Mouse (Mus musculus): ENCODE results near the gene Gmip.

Gene Gmip

GRCm38 (mm10) chr8:69864180-69864579 lies 55.7 kb downstream of the Gmip start:
- no peak for DNase-seq

- DNase-seq = no peak
Measured at GRCm38 (mm10) chr8:69867696-69868326, 59.3 kb downstream of the Gmip start.

GRCm38 (mm10) chr8:69870003-69870765 lies 61.7 kb downstream of the Gmip start:
- no peak for DNase-seq

GRCm38 (mm10) chr8:69870907-69871306 lies 62.4 kb downstream of the Gmip start:
- DNase-seq = no peak

Data from retina, postnatal 1 day (tissue).